Mouse (Mus musculus): ENCODE data around the gene Tacc3.

- TF ChIP-seq POLR2A (IDR thresholded peaks at IDR 0.05; ENCODE audit: borderline replicate concordance, low read depth, low read length) (no peak), CTCF (IDR thresholded peaks at IDR 0.05; ENCODE audit: low read depth, low read length) (0 out of 2 replicates have a peak, but pooled peaks have one; percentile 35)
Measured at GRCm38 (mm10) chr5:33640652-33641051, 17.3 kb upstream of the Tacc3 start.

All from bone marrow macrophage, adult 2 months (primary cell).